Mouse (Mus musculus) heart, postnatal 0 days (tissue): Measurements from ENCODE around the gene Nutm1. TPM values are rescaled to one million over a fixed set of nuclear protein-coding genes. Genes with fewer than 3 reads are reported as not detected.
"Not testable (repeated sequence)": the region's sequence is repeated elsewhere in the genome, so short reads cannot be mapped to it uniquely, and the experiment has no call there.

ENCODE experiments used
- ATAC-seq: fragments of 200-750 bp; cut with Nextera tagmentation; 2 replicates; pipeline ENCODE4 v1.8.0; 2017; ENCODE audit warnings: low read depth, moderate number of reproducible peaks, moderate library complexity; ENCODE audit not compliant: insufficient read depth
- DNase-seq: peaks from one replicate; pipeline ENCODE4 v3.0.0-alpha.2; 2016; ENCODE audit warnings: low spot score
- H3K27ac ChIP-seq: fragments of 300-500 bp; sonication (generic); 2 replicates; pipeline ENCODE4 v1.5.1; 2014; ENCODE audit warnings: low read depth, mild to moderate bottlenecking
- H3K27me3 ChIP-seq: fragments of 300-500 bp; sonication (generic); 2 replicates; pipeline ENCODE4 v1.6.1; 2014; ENCODE audit warnings: low read length, mixed read lengths; ENCODE audit not compliant: control insufficient read depth, insufficient read depth
- H3K36me3 ChIP-seq: fragments of 300-500 bp; sonication (generic); replicated peaks from 2 replicates; pipeline ENCODE4 v1.6.1; 2014; ENCODE audit warnings: low read length, mixed read lengths; ENCODE audit not compliant: control insufficient read depth, insufficient read depth
- H3K4me1 ChIP-seq: fragments of 300-500 bp; sonication (generic); 2 replicates; pipeline ENCODE4 v1.6.1; 2014; ENCODE audit warnings: antibody characterized with exemption; ENCODE audit not compliant: control insufficient read depth, insufficient read depth
- H3K4me2 ChIP-seq: fragments of 300-500 bp; sonication (generic); 2 replicates; pipeline ENCODE4 v1.6.1; 2014; ENCODE audit warnings: low read depth, mild to moderate bottlenecking, low read length, moderate library complexity
- H3K4me3 ChIP-seq: fragments of 300-500 bp; sonication (generic); 2 replicates; pipeline ENCODE4 v1.5.1; 2014; ENCODE audit warnings: low read depth, low read length
- H3K9ac ChIP-seq: fragments of 300-500 bp; sonication (generic); replicated peaks from 2 replicates; pipeline ENCODE4 v1.6.1; 2014; ENCODE audit warnings: low read depth, low read length, mixed read lengths
- H3K9me3 ChIP-seq: fragments of 300-500 bp; sonication (generic); replicated peaks from 2 replicates; pipeline ENCODE4 v1.6.1; 2016; ENCODE audit warnings: low read length; ENCODE audit not compliant: control insufficient read depth
- CTCF ChIP-seq: IDR thresholded peaks from 2 replicates; pipeline ENCODE4 v1.5.1; 2016; ENCODE audit warnings: antibody characterized with exemption, control low read depth, low read depth
- EP300 ChIP-seq: IDR thresholded peaks from 2 replicates; pipeline ENCODE4 v1.6.1; 2016; ENCODE audit warnings: antibody characterized with exemption, low read depth
- WGBS: fragments of 180-500 bp; shearing (Covaris S2); extraction: QIAGEN DNeasy Blood & Tissue Kit; methylation state at CpG from one replicate; pipeline ENCODE4 v1.1.7; 2014; 5-methylcytosine and 5-hydroxymethylcytosine counted together
- polyA plus RNA-seq: library from polyadenylated mRNA; unstranded; fragments of >200 nt; fragmentation: Nextera tagmentation; extraction: Ambion mirVana; gene quantifications from 2 replicates; pipeline ENCODE4 v1.2.1, GENCODE M21; 2015
- total RNA-seq: library from RNA; depleted of rRNA; stranded (reverse); fragments of >200 nt; gene quantifications from 2 replicates; pipeline ENCODE4 v1.2.3, GENCODE M21; 2014; ENCODE audit warnings: low replicate concordance

The Nutm1 gene
- total and polyA plus RNA-seq, 2 experiments from 2014 or later = not detected

GRCm38 (mm10) chr2:112289507-112289906, 30.4 kb upstream of the Nutm1 start:
- WGBS = 50% methylated on average over 3 of the region's 3 CpGs
- Histone ChIP-seq H3K4me2 (no peak overlapping the region), H3K36me3 (no peaks in the 10 kb centered on the region), H3K4me1 (peaks cover 20% of the 10 kb centered on the region), H3K27me3 (no peaks in the 10 kb centered on the region), H3K9me3 (no peaks in the 10 kb centered on the region), H3K9ac (no peak overlapping the region), H3K27ac (peak overlapping the region; percentile 43; the same call in 1 of the 2 replicates), H3K4me3 (no peak overlapping the region)
- DNase-seq = no peak
- TF ChIP-seq CTCF (no peak), EP300 (no peak)
- ATAC-seq = no peak

- DNase-seq = no peak
- no peaks in the 10 kb centered on the region for H3K27me3 ChIP-seq
- ATAC-seq = no peak
- no peaks in the 10 kb centered on the region for H3K36me3 ChIP-seq
- TF ChIP-seq CTCF (no peak), EP300 (no peak)
- H3K9me3 ChIP-seq = no peaks in the 10 kb centered on the region
- peaks cover 22% of the 10 kb centered on the region for H3K4me1 ChIP-seq
- 55% methylated on average over 4 of the region's 4 CpGs for WGBS
- peak overlapping the region; percentile 23; the same call in 1 of the 2 replicates for H3K27ac ChIP-seq
- H3K9ac ChIP-seq = no peak overlapping the region
- no peak overlapping the region for H3K4me2 ChIP-seq
- H3K4me3 ChIP-seq = no peak overlapping the region
Measured at GRCm38 (mm10) chr2:112287059-112287458, 28.0 kb upstream of the Nutm1 start.

GRCm38 (mm10) chr2:112286062-112286461, 27.0 kb upstream of the Nutm1 start:
- 100% methylated on average over 1 of the region's 1 CpGs for WGBS
- not testable (repeated sequence) for ATAC-seq, DNase-seq

GRCm38 (mm10) chr2:112285031-112285390, 25.9 kb upstream of the Nutm1 start:
- Histone ChIP-seq H3K9me3 (no peaks in the 10 kb centered on the region), H3K27me3 (no peaks in the 10 kb centered on the region), H3K9ac (peak overlapping the region; percentile 67), H3K4me1 (peaks cover 22% of the 10 kb centered on the region), H3K27ac (no peak overlapping the region), H3K4me3 (peak overlapping the region; percentile 60), H3K36me3 (no peaks in the 10 kb centered on the region), H3K4me2 (peak overlapping the region; percentile 96)
- 58% methylated on average over 6 of the region's 6 CpGs for WGBS
- DNase-seq (no peak), ATAC-seq (no peak)
- TF ChIP-seq CTCF (no peak), EP300 (no peak)

More at GRCm38 (mm10) chr2:112286062-112286461, 27.0 kb upstream of the Nutm1 start:
- not testable (repeated sequence) for H3K9me3 ChIP-seq, H3K4me3 ChIP-seq, H3K9ac ChIP-seq, H3K36me3 ChIP-seq, H3K4me2 ChIP-seq, H3K27me3 ChIP-seq, H3K27ac ChIP-seq
- H3K4me1 ChIP-seq = peaks cover 22% of the 10 kb centered on the region

GRCm38 (mm10) chr2:112284363-112285030, 25.4 kb upstream of the Nutm1 start:
- DNase-seq (peak; percentile 63), ATAC-seq (peak; percentile 92)
- 3% methylated on average over 21 of the region's 21 CpGs for WGBS
- Histone ChIP-seq H3K4me1 (peaks cover 21% of the 10 kb centered on the region), H3K4me2 (peak overlapping the region; percentile 96), H3K9me3 (no peaks in the 10 kb centered on the region), H3K4me3 (peak overlapping the region; percentile 60), H3K27me3 (no peaks in the 10 kb centered on the region), H3K9ac (peak overlapping the region; percentile 67), H3K27ac (peak overlapping the region; percentile 44), H3K36me3 (no peaks in the 10 kb centered on the region)
- TF ChIP-seq EP300 = no peak
- TF ChIP-seq CTCF = no peak

- no peak for DNase-seq
- Histone ChIP-seq H3K36me3 (no peaks in the 10 kb centered on the region), H3K9me3 (no peaks in the 10 kb centered on the region), H3K4me2 (no peak overlapping the region), H3K27ac (no peak overlapping the region), H3K4me3 (no peak overlapping the region), H3K27me3 (no peaks in the 10 kb centered on the region), H3K9ac (no peak overlapping the region), H3K4me1 (peaks cover 17% of the 10 kb centered on the region)
- 95% methylated on average over 1 of the region's 1 CpGs for WGBS
- TF ChIP-seq EP300 = no peak
- TF ChIP-seq CTCF = no peak
- no peak for ATAC-seq
Measured at GRCm38 (mm10) chr2:112282846-112283245, 23.8 kb upstream of the Nutm1 start.
